Mouse (Mus musculus) T-cell, adult 2 months (primary cell): ENCODE data around the gene Nppc.

Experiments
- DNase-seq: peaks from one replicate; pipeline ENCODE4 v3.0.0; 2022; ENCODE audit warnings: low spot score

Nppc gene

DNA sequence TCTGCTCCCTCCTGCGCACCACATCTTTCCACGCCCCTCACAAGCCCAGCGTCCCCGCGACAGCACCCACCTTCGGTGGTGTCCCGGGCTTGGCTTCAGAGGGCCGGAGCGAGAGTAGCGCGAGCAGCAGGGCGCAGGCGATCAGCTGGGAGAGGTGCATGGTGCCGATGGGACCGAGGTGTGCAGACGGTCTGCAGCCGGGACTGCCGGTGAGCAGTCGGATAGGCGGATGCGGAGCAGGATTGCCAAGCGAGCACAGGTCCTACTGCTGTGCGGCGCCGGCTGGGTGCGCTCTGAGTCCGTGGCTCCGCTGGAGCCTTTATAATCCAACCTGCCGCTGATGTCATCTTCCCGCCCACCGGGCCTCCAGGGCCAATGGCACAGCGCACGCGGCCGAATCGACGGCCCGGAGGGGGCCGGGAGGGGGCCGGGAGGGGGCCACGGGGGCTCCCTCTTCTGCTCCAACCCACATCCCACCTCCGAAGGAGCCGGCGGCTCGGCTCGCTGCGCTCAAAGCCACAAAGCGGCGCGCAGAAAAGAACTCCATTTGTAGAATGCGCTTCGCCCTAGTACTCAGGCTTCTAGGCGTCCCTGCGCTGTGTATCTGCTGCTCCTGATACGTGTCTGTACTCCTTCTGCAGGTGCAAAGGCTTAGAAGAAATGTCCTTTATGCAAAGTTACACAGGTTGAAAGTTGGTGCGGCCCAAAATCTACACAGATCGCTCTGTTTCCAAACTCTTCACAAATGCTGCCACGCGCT is at the start of gene Nppc:
TSS of gene Nppc (minus strand) at position 293 of the 760 bp plus-strand sequence.
- DNase-seq: no peak

DNA sequence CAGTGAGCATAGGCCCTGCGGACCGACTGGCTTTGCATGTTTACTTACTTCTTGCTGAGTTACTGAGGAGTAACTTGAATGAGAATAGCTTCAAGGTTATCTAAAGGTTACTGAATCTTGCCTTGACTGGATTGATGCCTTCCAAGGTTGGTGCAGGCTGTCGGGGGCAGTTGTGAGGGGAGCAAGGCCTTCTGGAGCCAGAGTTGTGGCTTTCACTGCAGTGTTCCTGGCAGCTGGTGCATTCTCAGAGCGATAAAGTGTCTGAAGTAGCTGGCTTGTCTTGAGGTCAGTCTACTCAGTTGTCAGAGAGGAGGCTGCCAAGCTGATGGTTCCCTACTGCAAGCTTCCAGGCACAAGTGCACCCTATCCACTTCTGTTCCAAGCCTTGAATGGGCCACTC is 49.0 kb upstream of the Nppc start:
- DNase-seq: no peak

DNA sequence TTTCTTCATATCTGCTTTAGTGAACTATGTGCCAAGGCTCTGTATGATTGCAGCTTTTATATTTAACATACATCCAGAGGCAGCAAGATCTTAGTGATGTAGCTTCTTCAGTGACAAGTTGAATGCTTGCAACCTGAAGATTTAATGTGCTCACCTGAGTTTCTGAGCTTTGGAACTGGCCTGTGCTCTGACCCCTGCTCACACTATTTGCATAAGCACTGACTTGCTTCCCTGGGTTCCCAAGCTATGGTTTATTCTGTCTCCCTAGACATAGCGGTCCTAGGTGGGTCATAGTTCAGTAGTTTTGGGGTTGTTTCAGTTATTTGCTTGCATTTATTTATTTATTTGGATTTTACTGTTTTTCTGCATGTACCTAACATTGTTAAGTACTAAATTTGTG is 47.8 kb upstream of the Nppc start:
- no peak for DNase-seq

DNA sequence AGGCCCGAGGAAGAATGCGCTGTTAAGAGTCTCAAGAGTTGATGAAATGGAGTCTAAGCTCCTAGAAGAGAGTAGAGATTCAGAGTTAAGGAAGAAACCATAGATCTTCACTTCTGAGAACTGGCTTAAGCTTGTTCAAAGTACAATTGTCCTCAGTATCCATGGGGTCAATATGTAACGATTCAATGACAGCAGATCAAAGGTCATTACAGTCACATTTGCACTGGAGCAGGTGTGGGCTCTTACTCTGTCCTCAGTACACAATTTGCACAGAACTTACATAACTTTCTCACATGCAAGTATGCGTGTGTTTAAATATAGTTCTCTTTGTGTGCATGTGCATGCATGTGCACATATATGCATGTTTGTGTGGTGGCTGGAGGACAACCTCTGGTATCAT is 42.7 kb upstream of the Nppc start:
- no peak for DNase-seq

DNA sequence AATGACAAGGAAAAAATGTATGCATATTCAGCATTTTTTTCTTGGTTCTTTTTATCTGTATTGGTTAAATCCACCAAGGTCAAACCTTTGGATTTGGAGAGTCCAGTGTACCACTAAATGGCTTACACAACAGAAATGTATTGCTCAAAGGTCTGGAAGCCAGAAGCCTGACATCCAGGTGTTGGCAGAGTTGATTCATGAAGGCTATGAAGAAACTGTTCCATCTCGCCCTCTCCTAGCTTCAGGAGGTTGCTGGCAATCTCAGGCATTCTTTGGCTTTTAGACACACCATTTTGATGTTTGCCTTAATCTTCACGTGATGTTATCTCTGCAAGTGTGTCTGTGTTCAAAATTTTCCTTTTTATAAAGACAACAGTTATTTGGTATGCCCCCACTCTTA is 41.7 kb upstream of the Nppc start:
- no peak for DNase-seq

DNA sequence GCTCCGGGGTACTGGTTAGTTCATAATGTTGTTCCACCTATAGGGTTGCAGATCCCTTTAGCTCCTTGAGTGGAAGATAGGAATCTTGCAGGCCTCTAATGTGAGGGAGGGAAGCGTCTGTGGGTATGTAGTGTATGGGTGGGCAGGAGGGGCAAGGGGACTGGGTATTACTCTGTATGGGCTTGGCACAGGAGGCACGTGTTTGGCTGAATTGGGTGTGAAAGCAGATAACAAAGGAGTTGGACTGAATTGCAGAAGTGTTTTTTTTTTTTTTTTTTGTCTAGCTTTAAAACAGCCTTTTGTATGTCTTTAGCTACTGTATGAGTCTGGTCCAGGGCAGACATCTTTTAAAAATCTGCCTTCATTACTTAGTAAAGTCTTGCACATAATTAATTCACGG is 39.2 kb upstream of the Nppc start:
- no peak for DNase-seq

DNA sequence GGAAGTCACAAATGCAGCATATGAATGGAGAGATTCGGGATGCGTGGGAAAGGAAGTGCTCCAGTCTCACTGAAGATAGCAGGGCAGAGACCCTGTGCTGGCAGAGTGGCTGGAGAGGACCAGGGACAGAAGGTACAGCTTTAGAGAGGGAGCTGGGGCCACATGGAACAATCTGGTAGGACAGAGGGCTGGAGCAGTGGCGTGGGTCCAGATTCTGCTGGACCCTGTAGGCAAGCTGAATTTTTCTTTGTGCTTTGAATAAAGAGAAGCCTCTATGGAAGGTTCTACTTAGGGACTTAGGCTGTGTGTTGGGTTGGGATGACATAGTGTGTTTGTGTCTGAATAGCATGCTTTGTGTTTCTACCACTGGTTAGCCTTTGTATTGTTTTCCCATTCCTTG is 35.1 kb upstream of the Nppc start:
- no peak for DNase-seq

DNA sequence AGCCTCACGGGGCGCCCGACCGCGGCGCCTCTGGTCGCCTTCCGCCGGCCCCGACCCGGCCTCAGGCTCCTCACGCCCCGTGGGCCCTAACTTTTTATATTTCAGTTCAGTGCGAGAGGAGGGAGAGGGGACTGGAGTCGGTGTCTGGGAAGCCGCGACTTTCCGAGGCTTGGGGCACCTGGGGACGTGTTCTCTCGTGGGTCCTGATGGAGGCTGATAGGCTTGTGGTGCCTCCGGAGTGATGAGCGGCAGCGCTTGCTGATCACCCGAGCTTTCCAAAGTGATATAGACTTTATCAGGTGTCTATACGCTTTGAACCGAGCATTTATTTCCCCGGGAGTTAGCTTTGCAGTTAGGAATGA is 33.6 kb upstream of the Nppc start:
- DNase-seq: no peak

DNA sequence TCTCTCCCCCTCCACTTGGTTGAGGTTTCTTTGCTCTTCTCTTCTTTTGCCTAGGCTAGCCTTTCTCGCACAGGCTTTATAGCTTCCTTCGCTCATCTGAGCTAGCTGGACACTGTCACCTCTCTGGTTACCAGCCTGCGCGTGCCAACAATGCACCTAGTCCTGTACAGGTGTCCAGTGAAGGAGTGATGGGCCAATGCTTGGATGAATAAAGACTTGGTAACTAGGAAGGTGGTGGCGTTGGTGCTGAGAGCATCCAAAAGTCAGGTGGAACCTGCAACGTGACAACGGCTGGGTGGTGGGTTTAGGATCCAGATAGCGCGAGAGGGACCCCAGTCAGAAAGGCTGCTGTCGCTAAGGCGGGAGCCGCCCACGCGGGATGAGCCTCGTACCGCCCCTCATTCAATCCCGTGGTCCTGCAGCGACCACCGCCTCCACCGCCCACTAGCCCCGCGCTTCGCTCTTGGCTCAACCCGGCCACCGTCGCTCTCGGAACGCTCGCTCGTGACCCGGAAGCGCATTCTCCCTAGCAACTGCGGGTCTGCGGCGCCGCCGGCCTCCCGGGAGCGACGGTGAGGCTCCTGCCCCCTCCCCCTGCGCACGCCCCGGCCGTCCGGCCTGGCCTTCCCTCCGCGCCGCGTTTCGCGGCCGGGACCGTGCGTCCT is 33.1 kb upstream of the Nppc start, which contains the start of gene Dis3l2:
TSS of gene Dis3l2 (plus strand) at position 509 of the 665 bp plus-strand sequence.
- DNase-seq: peak; percentile 76

DNA sequence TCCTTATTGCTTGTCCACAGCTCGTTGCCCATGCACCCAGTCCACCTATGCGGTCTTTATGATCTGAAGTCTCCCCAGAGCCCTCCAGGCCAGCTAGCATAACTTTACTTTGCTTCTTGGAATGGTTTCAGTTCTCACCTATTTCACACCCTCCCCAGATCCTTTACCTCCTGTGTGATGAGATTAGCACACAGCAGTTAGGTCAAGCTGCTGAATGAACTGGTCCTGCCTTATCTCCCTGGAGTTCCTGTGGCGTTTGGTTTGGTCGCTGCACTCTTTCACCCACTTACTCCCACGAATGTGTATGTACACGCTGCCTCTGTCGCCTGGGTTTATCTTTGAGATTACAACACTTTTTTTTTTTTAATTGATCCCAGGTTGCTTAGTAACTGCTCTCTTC is 30.0 kb upstream of the Nppc start:
- DNase-seq: no peak

DNA sequence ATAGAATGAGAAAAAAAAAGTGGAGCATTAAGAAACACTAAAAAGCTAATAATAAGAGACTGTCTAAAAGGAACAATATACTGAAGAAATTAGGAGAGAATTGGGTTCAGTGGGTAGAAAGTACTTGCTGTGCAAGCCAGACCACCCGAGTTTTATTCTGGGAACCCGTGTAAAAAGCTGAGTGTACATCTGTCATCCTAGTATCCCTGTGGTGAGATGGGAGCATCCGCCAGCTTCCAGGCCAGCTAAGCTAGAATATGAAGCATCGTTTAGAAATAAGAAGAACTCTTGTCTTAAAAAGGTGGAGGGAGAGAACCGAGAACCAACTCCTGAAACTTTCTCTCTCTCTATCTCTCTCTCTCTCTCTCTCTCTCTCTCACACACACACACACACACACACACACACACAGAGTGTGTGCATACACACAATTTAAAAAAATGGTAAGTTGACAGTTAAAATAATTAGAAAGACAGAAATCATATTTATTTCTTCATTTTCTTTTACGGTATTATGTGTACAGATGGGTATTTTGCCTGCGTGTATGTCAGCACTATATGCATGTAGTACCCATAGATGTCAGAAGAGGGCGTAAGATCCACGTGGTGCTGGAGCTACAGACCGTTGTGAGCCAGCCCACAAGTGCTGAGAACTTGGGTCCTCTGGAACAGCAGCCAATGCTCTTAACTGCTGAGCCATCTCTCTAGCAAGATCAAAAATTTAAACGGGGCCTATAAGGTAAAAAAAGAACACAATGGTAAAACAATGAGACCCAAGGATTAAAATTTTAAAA is 29.2 kb upstream of the Nppc start:
- no peak for DNase-seq

DNA sequence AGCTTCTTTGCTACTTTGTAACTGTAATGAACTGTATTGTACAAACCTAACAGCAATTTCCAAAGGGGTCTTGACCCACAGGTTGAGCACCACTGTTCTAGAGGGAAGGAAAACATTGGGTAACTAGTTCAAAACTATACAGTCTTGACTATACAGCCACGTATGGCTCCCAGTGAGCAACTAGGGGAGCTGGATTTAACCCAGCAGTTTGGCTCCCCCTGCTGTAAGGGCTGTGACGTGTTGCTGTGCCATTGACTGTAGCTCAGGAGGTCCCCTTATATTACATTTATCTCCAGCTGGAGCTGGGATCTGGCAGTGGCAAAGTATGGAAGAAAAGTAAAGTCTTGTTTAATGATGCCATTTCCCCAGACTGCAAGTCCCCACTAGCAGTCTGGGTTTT is 28.4 kb upstream of the Nppc start:
- no peak for DNase-seq

DNA sequence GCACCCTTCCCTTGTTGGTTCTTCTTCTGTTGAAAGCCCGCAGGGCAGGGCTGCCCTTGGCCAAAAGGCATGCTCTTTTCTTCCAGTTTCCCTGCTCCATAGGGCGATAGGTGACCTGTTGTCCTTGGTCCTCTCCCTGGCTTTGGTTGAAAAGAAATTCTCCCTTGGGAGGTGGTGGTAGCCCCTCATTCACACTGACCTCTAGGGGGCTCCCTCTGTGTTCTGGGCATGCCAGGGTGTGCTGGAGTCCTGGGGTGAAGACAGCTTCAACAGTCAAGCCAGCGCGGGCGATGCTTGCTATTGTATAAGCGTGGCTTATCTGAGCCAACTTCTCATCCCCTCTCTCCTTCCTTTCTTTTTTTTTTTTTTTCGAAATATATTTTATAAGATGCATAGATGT is 26.6 kb upstream of the Nppc start:
- no peak for DNase-seq

DNA sequence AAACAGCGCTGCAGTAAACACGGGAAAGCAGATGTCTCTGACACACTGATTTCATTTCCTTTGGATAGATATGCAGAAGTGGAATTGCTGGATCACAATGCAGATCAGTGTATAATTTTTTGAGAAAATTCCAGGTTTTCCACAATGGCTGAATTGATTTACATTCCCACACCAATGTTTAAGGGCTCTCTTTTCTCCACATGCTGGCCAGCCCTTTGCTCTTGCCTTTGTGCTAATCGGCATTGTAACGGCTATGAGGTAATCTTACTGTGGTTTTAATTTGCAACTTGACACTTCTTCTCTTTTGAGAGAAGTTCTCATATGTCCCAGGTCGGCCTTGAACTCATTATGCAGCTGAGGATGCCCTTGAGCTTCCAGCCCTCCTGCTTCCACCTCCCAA is 20.7 kb upstream of the Nppc start:
- no peak for DNase-seq

DNA sequence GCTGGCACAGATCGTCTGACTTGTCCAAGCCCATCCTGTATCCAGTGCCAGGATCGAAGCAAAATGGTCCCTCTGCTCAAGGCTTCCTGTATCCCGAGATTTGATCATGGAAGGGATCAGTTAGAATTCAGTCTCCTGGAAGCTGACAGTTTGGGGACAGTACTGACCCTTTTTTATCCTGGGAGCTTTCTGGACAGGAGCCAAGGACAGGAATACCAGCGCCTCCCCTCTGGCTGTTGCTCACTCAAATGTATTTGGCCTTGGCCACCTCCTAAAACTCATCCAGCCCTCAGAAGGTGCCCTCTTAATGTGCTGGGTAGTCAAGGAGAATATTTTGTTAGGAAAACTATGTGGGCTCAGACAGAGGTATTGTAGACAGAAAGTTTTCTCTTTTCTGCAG is 16.9 kb upstream of the Nppc start:
- DNase-seq: no peak

DNA sequence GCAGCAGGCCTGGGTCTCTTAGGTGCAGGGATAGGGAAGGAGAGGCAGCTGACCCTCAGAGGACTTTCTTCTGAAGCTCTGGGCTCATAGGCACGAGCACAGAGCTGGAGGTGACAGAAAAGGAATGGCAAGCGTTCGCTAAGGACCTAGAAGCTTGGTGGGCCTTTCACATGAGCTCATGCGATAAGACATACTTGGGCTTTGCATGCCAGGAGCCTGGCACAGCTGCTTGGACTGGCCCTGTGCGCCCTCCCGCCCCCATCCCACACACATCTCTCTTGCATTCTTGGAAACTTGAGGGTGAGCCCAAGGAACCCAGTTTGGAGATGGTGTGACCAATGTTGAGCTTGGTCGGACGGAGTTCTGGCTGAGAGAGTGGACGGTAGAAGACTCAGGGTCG is 8.3 kb upstream of the Nppc start:
- DNase-seq: no peak

DNA sequence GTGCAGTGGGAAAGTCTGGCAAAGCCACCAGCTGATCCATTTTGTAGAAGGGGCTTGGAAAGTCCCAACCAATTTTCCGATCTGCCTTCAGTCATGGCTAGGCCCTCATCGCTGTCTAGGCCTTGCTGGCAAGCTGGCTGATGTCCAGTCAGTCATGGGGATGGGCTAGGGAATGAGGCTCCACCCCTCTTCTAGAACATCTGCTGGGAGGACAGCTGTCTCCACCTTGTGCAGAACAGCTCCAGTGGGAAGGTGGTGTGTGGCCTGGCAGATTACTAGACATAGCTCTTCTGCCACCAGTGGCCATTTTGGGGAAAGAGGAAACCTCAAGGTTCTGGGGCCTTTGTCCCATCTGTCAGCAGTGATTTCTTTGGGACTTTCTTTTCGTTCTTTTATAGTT is 7.3 kb upstream of the Nppc start:
- no peak for DNase-seq

DNA sequence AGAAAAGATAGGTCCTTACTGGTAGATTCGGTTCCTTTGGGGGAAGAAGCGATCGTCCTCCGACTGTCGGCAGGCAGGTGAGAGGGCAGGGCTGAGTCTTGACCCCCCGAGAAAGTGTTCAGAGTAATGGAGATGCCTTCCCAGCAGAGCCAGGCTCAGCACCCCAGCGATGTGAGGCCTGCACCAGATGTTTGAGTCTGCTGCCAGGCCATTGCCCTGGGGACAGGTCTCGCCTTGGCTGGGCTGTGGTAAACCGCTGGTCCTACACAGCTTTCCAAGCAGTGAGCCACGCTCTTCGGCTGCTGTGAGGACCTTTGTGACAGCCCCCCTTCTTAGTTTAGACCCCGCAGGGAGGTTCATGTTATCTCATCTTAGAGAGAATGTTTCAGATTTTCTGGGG is 4.8 kb upstream of the Nppc start:
- no peak for DNase-seq

DNA sequence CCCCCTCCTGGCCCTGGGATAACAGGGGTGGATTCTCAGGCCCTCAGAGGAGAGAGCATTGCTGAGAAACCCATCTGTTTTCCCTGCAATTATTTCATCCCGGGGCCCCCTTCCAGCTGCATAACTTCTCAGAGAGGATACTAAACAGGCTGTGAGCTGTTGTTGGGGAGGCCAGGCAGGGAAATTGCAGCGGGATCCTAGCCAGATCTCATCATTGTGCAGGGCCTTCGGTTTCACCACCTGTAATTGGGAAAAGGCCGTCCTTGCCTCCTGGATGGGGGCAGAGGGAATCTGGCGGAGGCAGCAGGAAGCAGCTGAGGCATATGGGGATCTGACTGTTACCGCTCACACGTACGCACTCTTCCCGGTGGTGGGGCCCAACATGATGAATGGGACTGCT is 4.0 kb upstream of the Nppc start:
- DNase-seq: no peak

DNA sequence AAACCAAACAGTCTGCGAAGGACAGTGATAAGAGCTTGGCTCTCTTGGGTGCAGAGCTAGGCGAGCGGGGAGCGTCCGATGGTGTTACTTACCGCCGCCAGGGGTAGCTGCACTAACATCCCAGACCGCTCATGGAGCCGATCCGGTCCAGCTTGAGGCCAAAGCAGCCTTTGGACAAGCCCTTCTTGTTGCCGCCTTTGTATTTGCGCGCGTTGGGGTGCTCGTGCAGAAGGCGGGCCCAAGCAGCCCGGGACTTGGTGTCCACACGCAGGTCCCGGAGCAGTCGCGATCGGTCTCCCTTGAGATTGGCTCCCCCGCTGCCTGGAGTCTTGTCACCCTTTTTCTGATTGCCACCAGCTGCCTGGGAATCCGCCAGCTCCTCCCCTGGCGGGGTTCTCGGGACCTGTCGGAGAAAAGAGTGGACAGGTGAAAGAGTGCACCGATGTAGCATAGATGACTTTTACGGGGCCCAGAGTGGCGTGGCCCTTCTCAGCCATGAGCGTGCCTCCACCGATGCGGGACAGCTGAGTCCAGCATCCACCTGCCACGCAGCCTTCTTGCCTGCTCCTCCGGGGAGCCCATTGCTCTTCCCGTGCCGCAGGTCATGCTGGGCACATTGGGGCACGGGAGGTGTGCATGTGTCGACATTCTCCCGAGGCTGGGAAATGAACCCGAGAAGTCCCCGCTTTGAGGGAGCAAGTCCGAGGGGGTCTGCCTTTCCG is 658 bp downstream of the Nppc start:
- DNase-seq: no peak

DNA sequence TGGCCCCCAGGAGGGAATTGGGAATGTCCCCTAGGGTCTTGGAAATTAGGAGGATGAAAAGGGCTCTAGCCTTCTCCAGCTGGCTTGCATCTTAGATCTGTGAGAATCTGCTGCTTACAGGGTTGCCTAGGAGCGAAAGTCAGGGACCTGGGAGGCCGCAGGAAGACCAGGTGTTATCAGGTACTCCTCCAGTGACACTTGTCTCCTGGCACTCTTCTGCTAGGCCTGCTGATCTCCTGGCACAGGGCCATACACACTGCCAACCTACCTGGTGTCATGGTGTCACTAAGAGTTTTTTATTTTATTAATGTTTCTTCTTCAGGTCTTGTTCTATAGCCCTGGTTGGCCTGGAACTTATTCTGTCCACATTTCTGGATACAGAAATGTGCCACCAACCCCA is 5.3 kb downstream of the Nppc start:
- DNase-seq: no peak

DNA sequence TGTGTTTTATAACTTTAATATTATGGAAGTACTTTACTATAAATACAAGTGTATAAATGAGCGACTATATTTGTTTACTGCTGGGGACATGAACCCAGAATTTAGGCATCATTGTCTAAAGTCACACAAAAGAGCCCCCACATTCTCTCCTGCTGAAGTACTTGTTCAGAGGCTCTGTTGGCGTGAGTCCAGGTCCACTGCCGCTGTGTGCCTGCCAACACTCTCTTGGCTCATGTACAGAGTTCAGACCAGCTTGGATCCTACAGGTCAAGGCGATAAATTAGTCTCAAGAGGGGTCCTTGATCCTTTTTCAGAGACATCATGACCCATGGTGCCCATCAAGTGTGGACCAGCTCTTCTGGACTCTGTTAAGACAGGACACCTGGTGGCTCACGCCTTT is 13.3 kb downstream of the Nppc start:
- no peak for DNase-seq

DNA sequence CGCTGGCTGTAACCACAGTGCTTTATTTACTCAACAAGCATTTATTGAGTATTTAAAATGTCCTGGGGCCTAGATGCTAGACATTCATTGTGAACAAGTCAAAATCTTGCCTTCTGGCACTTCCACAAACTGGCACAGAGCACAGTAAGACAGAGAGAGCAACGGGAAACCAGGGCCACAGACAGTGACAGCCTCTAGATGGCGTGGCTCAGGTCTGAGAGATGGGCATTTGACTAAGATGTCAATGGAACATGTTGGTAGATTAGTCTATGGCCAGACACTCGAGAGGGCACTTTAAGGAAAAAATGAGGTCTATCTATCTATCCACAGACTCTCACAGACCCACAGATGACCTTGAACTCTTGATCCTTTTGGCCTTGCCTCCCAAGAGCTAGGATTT is 17.7 kb downstream of the Nppc start:
- DNase-seq: no peak
